Mouse (Mus musculus) heart, postnatal 4 days (tissue): Measurements from ENCODE around the gene Lrba. TPM values are rescaled to one million over a fixed set of nuclear protein-coding genes. Genes with fewer than 3 reads are reported as not detected.

ENCODE experiments used
- DNase-seq: peaks from one replicate; pipeline ENCODE4 v3.0.0; 2021
- total RNA-seq, 2 experiments: library from RNA; stranded (reverse); gene quantifications; 2 replicates each; pipeline ENCODE4 v1.2.3; 2021

Lrba gene
- total RNA-seq, 2 experiments from 2014 or later, result 17.7 to 17.8 TPM

GRCm38 (mm10) chr3:86759383-86759782, 534.9 kb downstream of the Lrba start:
- no peak for DNase-seq

- no peak for DNase-seq
Measured at GRCm38 (mm10) chr3:86759834-86760233, 535.4 kb downstream of the Lrba start.

DNA sequence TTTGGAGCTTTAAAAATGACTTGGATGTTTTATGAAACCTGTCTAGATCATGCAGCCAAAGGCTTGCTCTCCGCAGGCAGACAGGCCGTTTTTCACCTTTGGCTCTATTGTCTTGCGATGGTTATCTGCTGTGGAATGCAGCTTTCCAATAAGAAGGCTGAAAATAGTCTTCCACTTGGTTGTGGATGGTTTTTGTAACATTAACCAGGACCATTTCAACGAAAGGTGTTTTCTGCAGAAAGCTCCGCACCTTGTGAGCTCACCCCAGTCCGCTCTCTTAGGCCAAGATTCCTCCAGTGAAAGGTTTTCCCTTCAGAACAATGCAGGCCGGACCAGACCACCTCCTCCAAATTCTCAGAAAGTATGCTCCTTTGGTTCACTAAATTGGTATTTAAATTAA, 536.0 kb downstream of the Lrba start:
- no peak for DNase-seq

DNA sequence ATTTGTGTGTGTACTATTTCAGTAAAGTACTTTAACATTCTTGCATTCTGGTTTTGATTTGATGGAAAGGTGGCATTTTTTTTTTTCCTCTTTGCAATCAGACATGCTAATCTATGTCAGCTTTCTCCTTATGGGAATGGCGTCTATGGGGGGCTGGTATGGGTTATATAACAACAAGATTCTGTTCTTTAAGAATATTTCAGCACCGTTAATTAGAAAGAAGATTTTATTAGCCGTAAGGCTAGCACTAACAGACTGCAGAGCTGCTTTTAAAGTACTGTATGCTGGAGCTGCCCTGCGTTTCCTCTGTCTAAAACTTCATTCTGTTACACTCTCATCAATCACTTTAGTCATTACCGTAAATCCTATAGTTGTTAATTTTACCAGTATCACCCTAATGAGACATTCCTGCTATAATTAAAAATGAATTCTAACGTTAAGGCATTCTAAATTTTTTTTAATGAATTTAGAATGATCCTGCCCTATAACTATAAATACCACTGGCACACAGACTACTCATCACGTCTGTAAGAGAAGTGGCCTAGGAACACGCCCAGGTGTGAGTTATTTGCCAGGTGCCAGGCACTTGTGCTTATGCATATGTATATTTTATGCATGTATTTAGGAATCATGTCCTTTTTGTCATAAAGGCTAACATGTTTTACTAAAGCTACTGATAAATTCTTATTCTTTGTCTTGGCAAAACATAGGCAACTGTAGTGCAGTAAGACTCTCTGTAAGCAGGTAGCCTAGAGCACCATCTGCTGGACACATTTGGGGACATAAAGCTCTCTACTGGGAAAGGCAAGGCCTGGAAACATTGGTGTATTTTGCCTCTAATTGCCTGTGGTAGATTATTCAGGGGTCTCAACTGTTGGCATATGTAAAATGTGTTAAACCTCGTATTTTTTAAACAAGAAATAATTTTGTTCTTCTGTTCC, 536.9 kb downstream of the Lrba start:
- peak; percentile 79 for DNase-seq

- DNase-seq, result no peak
Measured at GRCm38 (mm10) chr3:86762036-86762415, 537.5 kb downstream of the Lrba start.

DNA sequence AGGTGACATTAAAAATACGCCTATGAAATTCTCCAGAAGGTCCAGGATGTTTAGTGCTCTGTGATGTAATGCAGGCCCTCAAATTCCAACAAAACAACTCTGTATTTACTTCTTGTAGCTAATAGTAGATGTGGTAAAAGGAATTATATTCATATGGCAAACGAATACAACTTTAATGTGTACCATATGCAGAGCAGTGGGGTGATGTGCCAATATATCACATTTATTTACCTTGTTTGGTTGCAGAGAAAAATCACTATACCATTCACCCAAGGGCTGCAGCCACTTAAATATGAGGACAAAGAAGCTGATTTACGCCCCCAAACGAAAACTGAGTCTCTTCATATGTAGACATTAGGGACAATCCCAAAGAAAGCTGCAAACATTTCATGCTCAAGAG, 538.0 kb downstream of the Lrba start:
- DNase-seq, result no peak

GRCm38 (mm10) chr3:86768553-86768952, 544.1 kb downstream of the Lrba start:
- DNase-seq, result no peak

GRCm38 (mm10) chr3:86768969-86769368, 544.5 kb downstream of the Lrba start:
- DNase-seq, result no peak

DNA sequence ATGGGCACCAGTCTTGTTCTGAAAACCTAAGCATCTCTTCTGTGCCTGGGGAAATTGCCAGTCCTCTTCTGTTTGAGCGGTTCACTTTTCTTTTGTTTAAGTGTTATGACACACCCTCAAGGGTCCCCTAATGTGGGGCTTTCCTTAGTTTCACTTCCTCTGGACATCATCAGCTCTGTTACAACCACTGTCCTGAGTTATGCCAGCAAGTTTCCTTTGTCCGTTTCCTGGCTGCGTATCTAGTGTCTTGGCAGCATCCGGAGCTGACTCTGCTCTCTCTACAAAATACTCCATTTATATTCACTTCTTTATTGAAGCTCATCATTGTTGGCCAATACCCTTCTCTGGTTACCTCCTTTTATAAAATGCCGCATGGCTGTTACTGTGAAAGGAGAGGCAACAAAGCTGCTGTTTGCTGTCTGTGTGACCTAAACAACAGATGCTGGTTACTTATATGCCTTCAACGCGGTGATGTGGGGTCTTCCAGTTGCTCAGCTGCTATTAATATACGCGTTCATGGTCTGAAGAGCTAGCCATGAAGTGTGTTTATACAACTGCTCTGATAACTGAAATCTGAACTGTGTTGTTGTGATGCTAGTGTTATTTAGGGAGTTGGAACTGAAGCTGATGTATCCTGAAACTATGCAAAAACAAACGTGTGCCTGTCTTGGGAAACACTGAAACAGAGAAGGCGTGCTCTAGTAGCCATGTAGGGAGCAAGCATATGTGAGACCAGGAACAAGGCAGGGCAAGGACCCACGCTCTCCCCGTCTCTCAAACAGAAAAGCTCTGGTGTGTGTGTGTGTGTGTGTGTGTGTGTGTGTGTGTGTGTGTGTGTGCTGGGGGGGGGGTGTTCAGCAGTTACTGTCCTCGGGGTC, 550.3 kb downstream of the Lrba start:
- DNase-seq, result no peak

- DNase-seq, result no peak
Measured at GRCm38 (mm10) chr3:86775444-86775828, 551.0 kb downstream of the Lrba start.

DNA sequence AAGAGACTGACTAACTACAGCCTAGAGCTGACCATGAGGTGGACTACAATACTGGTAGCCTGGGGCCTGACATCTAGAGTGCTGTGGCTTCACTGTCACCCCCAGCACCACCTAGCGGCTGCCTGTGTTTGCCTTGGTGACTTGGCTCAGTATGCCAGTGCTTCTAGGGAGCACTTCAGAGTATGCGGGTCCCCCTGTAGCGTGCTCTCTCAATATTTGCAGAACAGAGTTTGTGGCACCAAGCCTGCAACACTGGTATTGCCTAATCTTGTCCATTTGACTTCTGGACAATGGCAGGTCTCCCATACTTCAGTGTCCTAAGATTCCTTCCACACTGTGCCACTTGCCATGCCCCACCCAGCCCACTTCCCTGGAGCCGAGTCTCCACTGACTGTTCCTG, 555.2 kb downstream of the Lrba start:
- DNase-seq, result no peak

GRCm38 (mm10) chr3:86784051-86784450, 559.6 kb downstream of the Lrba start:
- DNase-seq, result no peak

DNA sequence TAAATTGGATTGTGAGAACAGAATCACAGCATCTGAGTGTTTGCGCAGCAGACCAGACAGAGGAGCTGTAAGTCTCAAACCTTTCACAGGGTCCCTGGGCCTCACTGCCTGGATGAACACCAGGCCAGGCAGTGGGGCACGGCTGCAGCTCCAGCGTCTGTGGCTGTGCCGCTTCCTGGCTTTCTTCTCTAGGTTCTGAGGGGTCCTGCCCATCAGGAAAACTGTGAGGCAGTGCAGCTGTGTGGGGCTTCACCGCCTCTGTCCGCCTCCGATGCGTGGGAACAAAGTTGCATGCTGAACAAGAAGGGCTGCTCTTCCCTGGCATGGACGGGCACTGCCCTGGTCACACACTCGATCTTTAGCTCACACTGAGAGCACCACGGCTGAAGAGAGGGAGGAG, 560.5 kb downstream of the Lrba start:
- DNase-seq, result no peak

DNA sequence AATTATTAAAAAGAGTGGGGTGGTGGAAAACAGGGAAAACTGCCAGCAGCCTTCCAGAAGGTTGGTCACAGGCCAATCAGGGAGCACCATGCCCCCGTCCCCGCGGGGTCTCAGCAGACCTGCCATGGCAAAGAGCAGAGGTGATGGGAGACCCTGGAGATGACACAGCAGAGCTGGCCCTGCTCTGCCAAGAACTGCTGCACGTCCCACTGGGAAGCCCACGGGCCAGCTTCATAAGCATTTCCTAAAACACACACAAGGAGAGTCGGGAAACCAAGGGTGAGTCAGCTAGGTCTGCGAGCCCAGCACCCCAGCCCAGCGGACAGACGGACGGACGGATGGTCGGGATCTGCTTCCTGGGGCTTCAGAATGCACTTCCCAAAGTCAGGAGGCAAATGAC, 561.8 kb downstream of the Lrba start:
- DNase-seq, result peak; percentile 14

DNA sequence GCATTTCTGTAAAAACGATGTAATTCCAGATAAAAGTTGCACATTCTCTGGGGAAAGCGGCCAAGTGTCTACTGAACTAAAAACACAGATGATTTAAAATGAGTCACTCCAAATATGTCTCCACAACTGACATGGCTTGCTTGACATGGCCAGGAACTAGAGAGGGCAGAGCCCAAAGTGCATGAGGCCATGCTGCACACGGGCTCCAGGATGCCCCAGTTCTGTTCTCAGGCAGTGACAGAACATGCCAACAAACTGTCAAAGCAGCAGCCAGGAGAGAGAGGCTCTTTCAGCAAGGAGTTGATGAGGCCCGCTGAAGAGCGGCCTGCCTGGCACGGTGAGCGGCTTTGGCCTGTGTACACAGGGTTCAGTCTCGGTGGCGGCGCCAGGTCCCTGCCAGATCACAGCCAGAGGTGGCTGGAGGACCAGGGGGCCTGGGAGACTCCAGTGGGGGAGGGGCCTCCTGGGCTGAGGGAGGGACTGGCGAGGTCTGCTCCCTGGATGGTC, 562.4 kb downstream of the Lrba start:
- peak; percentile 84 for DNase-seq

- no peak for DNase-seq
Measured at GRCm38 (mm10) chr3:86787423-86788123, 563.1 kb downstream of the Lrba start.

GRCm38 (mm10) chr3:86788711-86789110, 564.2 kb downstream of the Lrba start:
- DNase-seq, result peak; percentile 80

GRCm38 (mm10) chr3:86789752-86790151, 565.3 kb downstream of the Lrba start:
- DNase-seq, result peak; percentile 26

DNA sequence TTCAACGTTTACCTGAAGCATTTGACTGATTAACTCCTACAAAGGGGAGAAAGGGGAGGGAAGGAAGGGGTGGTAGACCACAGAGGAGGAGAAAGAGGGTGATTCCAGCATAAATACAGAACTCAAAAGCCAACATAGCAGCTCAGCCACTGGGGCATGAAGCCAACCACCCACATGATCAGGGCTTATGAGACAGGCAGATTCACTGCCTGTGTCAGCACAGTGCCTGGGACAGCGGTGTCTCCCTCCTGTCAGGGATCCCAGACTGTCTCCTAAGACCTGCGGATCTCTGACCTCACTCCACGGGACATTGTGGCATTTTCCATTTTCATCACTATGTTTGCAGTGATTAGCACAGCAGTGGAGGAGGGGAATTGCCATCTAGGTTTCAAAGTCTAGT, 568.8 kb downstream of the Lrba start:
- peak; percentile 17 for DNase-seq

DNA sequence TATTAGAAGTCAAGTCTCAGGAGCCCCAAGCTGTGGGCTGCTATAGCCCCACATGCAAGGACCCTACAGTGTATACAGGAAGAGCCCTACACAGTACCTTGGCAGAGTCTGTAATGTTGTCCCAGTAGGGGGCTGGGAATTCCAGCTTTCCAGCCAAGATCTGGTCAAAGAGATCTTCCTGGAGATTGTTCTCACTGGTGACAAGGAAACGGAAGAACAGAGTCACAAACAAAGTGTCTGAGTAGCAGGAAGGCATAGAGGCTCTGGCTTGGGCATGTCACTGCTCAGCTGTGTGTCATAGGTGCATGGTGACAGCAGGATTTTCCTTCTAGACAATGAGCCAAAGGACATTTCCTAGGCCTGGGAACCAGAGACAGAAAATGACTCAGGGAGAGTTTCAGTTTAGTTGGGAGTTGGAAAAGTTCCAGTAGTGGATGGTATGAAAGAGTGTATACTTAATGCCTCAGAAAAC, 569.3 kb downstream of the Lrba start:
- peak; percentile 16 for DNase-seq

- peak; percentile 22 for DNase-seq
Measured at GRCm38 (mm10) chr3:86796716-86797115, 572.2 kb downstream of the Lrba start.

DNA sequence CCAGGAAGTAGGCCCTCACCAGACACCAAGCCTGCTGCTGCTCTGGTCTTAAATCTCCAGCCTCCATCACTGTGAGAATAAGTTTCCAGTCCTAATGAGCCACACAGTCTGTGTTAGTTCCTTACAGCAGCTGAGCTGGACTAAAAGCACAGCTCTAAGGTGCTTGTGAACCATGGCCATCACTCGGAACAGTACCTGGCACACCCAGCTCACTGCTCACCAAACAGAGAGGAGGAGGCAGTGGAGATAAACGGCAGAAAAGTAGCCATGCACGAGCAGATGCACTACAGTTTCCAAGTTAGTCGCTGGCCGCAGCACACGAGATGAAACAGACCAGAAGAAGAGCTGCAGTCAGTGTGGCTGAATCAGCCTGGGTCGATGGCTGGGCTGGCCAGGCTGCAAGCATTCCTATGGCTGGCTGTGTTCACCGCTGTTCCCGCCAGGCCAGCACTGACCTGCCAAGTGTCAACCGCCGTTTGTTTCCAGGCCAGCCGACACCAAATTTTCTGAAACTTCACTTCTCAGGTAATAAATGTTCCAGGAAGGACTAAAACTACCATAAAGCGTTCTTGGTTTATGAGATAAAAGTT, 573.5 kb downstream of the Lrba start:
- no peak for DNase-seq
